ENCODE assay signal across 8 mouse cellular contexts in the genomic region with DNA sequence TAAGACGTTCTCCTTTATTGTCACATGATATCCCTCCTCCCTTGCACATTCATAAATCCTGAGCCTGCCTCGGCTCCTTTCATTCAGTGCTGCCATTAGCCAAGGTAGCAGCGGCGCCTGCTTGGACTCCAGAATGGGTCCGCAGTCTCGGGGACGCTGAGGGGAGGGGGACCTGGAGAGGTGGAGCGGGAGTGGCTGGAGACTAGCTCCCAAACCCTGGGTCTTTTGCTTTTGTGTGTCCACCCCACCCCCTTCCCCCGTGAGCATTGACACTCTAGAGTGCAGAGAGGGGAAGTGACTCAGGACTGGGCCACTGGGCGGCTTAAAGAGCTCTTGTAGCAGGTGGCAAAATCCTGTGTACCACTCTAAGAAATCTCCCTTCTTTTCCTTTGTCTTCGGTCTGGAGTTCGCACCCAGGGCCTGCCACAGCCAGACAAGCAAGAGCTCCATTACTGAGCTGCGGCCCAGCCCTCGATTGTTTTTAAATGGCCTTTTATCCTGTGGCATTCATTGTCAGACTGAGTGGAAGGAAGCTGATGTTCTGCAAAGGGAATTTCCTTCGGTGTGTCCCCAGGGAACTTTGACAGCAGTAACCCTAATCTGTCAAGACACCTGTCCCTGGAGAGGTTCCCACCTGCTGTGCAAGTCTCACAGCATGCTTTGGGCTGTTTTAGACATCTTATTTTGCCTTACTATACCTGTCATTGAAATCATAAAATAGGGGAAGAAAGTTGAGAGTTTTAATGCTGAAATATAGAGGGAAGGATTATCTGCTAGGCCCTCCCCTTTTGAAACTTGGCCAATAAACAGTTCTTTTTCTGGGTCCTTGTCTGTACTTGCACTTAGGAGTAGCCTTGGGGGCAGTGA. TPM values are rescaled to one million over a fixed set of nuclear protein-coding genes. Genes with fewer than 3 reads are reported as not detected.
DNase-seq lines count a peak whose midpoint lies in the region; ATAC-seq and TF ChIP-seq lines count a peak whose summit lies in the region.

No protein-coding gene starts in this region.

- peak; percentile 42 for ATAC-seq in forebrain, embryonic 16.5 days
- ATAC-seq in limb, embryonic 11.5 days (ENCODE audit: insufficient number of reproducible peaks, low FRiP score, low TSS enrichment, low read depth), result peak; percentile 52
- ATAC-seq in midbrain, embryonic 11.5 days (ENCODE audit: low FRiP score), result peak; percentile 65

- H3K27me3 ChIP-seq in cerebellum, adult 2 months (ENCODE audit: control insufficient read depth, insufficient read depth, low read length), result no peaks in the 10 kb centered on the region
- H3K27me3 ChIP-seq in forebrain, embryonic 16.5 days (replicated peaks; ENCODE audit: control insufficient read depth, insufficient read depth, low read length), result no peaks in the 10 kb centered on the region
- H3K27me3 ChIP-seq in hindbrain, embryonic 10.5 days (ENCODE audit: insufficient read depth, poor library complexity, severe bottlenecking), result no peaks in the 10 kb centered on the region
- H3K27me3 ChIP-seq in limb, embryonic 11.5 days (ENCODE audit: control insufficient read depth, insufficient read depth, low read length), result no peaks in the 10 kb centered on the region
- no peaks in the 10 kb centered on the region for H3K27me3 ChIP-seq in midbrain, embryonic 11.5 days (ENCODE audit: control insufficient read depth, insufficient read depth, low read length)

- H3K9me3 ChIP-seq in forebrain, embryonic 16.5 days (ENCODE audit: control insufficient read depth, low read length), result no peaks in the 10 kb centered on the region
- H3K9me3 ChIP-seq in hindbrain, embryonic 10.5 days, result no peaks in the 10 kb centered on the region
- H3K9me3 ChIP-seq in limb, embryonic 11.5 days (ENCODE audit: control insufficient read depth, low read length), result no peaks in the 10 kb centered on the region
- no peaks in the 10 kb centered on the region for H3K9me3 ChIP-seq in midbrain, embryonic 11.5 days (ENCODE audit: control insufficient read depth, low read length)

- H3K4me1 ChIP-seq in cerebellum, adult 2 months (ENCODE audit: control insufficient read depth, insufficient read depth, low read length), result peaks cover 3% of the 10 kb centered on the region
- H3K4me1 ChIP-seq in forebrain, embryonic 16.5 days (replicated peaks; ENCODE audit: control insufficient read depth, insufficient read depth, low read length), result peaks cover 18% of the 10 kb centered on the region
- peaks cover 40% of the 10 kb centered on the region for H3K4me1 ChIP-seq in hindbrain, embryonic 10.5 days (replicated peaks)
- 0 out of 2 replicates have a peak, but pooled peaks cover 7% of the 10 kb centered on the region for H3K4me1 ChIP-seq in limb, embryonic 11.5 days (ENCODE audit: control insufficient read depth, insufficient read depth, low read length)
- H3K4me1 ChIP-seq in midbrain, embryonic 11.5 days (ENCODE audit: control insufficient read depth, insufficient read depth, low read length), result peaks cover 9% of the 10 kb centered on the region

- peak overlapping the region; percentile 63 for H3K4me2 ChIP-seq in forebrain, embryonic 16.5 days (ENCODE audit: low read length)
- H3K4me2 ChIP-seq in limb, embryonic 11.5 days (ENCODE audit: low read depth, severe bottlenecking), result peak overlapping the region; percentile 66
- H3K4me2 ChIP-seq in midbrain, embryonic 11.5 days, result peak overlapping the region; percentile 57

- under 1% methylated on average over 15 of the region's 15 CpGs for WGBS in cerebellum, adult 2 months
- 2% methylated on average over 15 of the region's 15 CpGs for WGBS in forebrain, embryonic 16.5 days
- 4% methylated on average over 15 of the region's 15 CpGs for WGBS in hindbrain, embryonic 10.5 days
- WGBS in limb, embryonic 11.5 days, result 6% methylated on average over 15 of the region's 15 CpGs
- 2% methylated on average over 15 of the region's 15 CpGs for WGBS in midbrain, embryonic 11.5 days

- TF ChIP-seq CTCF in cerebellum, adult 2 months (IDR thresholded peaks at IDR 0.05; ENCODE audit: borderline replicate concordance, insufficient read depth, low read depth, low read length), result no peak

- peak; percentile 34 for DNase-seq in ovary, postnatal 36 days (ENCODE audit: low spot score)
- no peak for DNase-seq in ovary, postnatal 14 days (ENCODE audit: low spot score)
- peak; percentile 77 to 78 for DNase-seq in cerebellum, adult 2 months
- peak; percentile 74 for DNase-seq in hindbrain, embryonic 10.5 days (ENCODE audit: low spot score)
- peak; percentile 80 for DNase-seq in limb, embryonic 11.5 days (ENCODE audit: low spot score)
- DNase-seq in midbrain, embryonic 11.5 days (ENCODE audit: low spot score, missing footprints), result peak; percentile 97
- DNase-seq in spleen, postnatal 10 days (ENCODE audit: low spot score in 2 of 2), result peak; percentile 44 to 62

- no peaks in the 10 kb centered on the region for H3K36me3 ChIP-seq in forebrain, embryonic 16.5 days (ENCODE audit: control insufficient read depth, insufficient read depth)
- H3K36me3 ChIP-seq in hindbrain, embryonic 10.5 days, result no peaks in the 10 kb centered on the region
- no peaks in the 10 kb centered on the region for H3K36me3 ChIP-seq in limb, embryonic 11.5 days (ENCODE audit: control insufficient read depth, insufficient read depth, low read length)
- H3K36me3 ChIP-seq in midbrain, embryonic 11.5 days (ENCODE audit: control insufficient read depth, insufficient read depth, low read length), result no peaks in the 10 kb centered on the region

- H3K27ac ChIP-seq in cerebellum, adult 2 months (ENCODE audit: insufficient read depth, low read length), result peak overlapping the region; percentile 71
- H3K27ac ChIP-seq in forebrain, embryonic 16.5 days (ENCODE audit: low read length), result peak overlapping the region; percentile 96
- peak overlapping the region; percentile 98 for H3K27ac ChIP-seq in hindbrain, embryonic 10.5 days
- H3K27ac ChIP-seq in limb, embryonic 11.5 days (replicated peaks; ENCODE audit: low read depth, low read length), result no peak overlapping the region; the same call in 1 of the 2 replicates
- H3K27ac ChIP-seq in midbrain, embryonic 11.5 days (ENCODE audit: low read depth, low read length), result peak overlapping the region; percentile 84

- peak; percentile 37; the same call in 1 of the 2 replicates for TF ChIP-seq POLR2A in cerebellum, adult 2 months (IDR thresholded peaks at IDR 0.05; ENCODE audit: borderline replicate concordance, insufficient read depth, low read length)

- peak overlapping the region; percentile 83 for H3K4me3 ChIP-seq in cerebellum, adult 2 months (replicated peaks; ENCODE audit: insufficient read depth, low read depth, low read length)
- peak overlapping the region; percentile 90 for H3K4me3 ChIP-seq in forebrain, embryonic 16.5 days (replicated peaks; ENCODE audit: low read length)
- peak overlapping the region; percentile 90 for H3K4me3 ChIP-seq in hindbrain, embryonic 10.5 days
- H3K4me3 ChIP-seq in limb, embryonic 11.5 days (ENCODE audit: low read depth, low read length), result peak overlapping the region; percentile 86
- H3K4me3 ChIP-seq in midbrain, embryonic 11.5 days (ENCODE audit: low read depth, low read length), result peak overlapping the region; percentile 67

- H3K9ac ChIP-seq in forebrain, embryonic 16.5 days (replicated peaks; ENCODE audit: low read depth, low read length), result peak overlapping the region; percentile 91
- H3K9ac ChIP-seq in limb, embryonic 11.5 days (ENCODE audit: low read length), result peak overlapping the region; percentile 31; the same call in 1 of the 2 replicates
- peak overlapping the region; percentile 81 for H3K9ac ChIP-seq in midbrain, embryonic 11.5 days (ENCODE audit: low read length)

RNA-seq across cellular contexts. Expression of gene Spred2, which starts 2.0 kb away (rescaled TPM):
- polyA plus RNA-seq in cerebellum, adult 2 months (2012; rRNA removed), result 40.3 and 40.6 TPM in 2 replicates
- polyA plus RNA-seq in forebrain, embryonic 16.5 days (2015; fragmentation: Nextera tagmentation; extraction: Ambion mirVana), result 8.4 TPM in 2 replicates
- 4.7 and 6.3 TPM in 2 replicates for polyA plus RNA-seq in hindbrain, embryonic 10.5 days (2016; fragmentation: Nextera tagmentation; extraction: Ambion mirVana)
- polyA plus RNA-seq in limb, embryonic 11.5 days (2014; fragmentation: Nextera tagmentation; extraction: Ambion mirVana), result 8.2 and 8.7 TPM in 2 replicates
- 4.7 and 5.7 TPM in 2 replicates for polyA plus RNA-seq in midbrain, embryonic 11.5 days (2014; fragmentation: Nextera tagmentation; extraction: Ambion mirVana)

Comparison
In these comparisons a context has a peak if more than half of its experiments do, and no peak if none do; other contexts are left out.
1. H3K9ac ChIP-seq: peak in every context shown above with its lines; median percentile 91 in forebrain, embryonic 16.5 days; 81 in midbrain, embryonic 11.5 days; 31 in limb, embryonic 11.5 days.